ENCODE assay signal across 19 mouse cellular contexts in genomic region chr1:85929406-85929805, GRCm38 (mm10). TPM values are rescaled to one million over a fixed set of nuclear protein-coding genes. Genes with fewer than 3 reads are reported as not detected.
A peak's percentile ranks its signal among the peaks of the same experiment; 100 is the strongest.
DNase-seq lines count a peak whose midpoint lies in the region; ATAC-seq lines count a peak whose summit lies in the region.
"Had no signal": no experiment of that assay in that cellular context is flagged by ENCODE, and none has a peak within 500 bp of the region (broad histone marks: within the 10 kb centered on the region; RNA-seq: fewer than 3 reads in every experiment).

No protein-coding gene starts in this region.

- H3K36me3 ChIP-seq in kidney, embryonic 16.5 days (ENCODE audit: insufficient read depth, low read length): no peaks in the 10 kb centered on the region
- no peaks in the 10 kb centered on the region for H3K36me3 ChIP-seq in forebrain, embryonic 14.5 days (ENCODE audit: control insufficient read depth, insufficient read depth, low read length)
- no peaks in the 10 kb centered on the region for H3K36me3 ChIP-seq in midbrain, embryonic 14.5 days (ENCODE audit: control insufficient read depth, insufficient read depth, low read length)
- H3K36me3 ChIP-seq: heart, embryonic 10.5 days; limb, embryonic 15.5 days; neural tube, embryonic 12.5 days had no signal

- H3K4me2 ChIP-seq in kidney, embryonic 16.5 days (replicated peaks; ENCODE audit: low read depth, low read length): no peak overlapping the region
- no peak overlapping the region for H3K4me2 ChIP-seq in forebrain, embryonic 14.5 days (ENCODE audit: low read length)
- no peak overlapping the region for H3K4me2 ChIP-seq in midbrain, embryonic 14.5 days (ENCODE audit: low read length)
- H3K4me2 ChIP-seq: limb, embryonic 15.5 days; neural tube, embryonic 12.5 days had no signal

- peak overlapping the region; percentile 79; the same call in 1 of the 2 replicates for H3K27ac ChIP-seq in kidney, embryonic 16.5 days (ENCODE audit: low read length)
- H3K27ac ChIP-seq in forebrain, embryonic 14.5 days (ENCODE audit: low read depth, low read length): peak overlapping the region; percentile 89; the same call in 1 of the 2 replicates
- H3K27ac ChIP-seq in midbrain, embryonic 14.5 days (replicated peaks; ENCODE audit: low read depth, low read length): peak overlapping the region; percentile 88
- H3K27ac ChIP-seq: heart, embryonic 10.5 days; neural tube, embryonic 12.5 days had no signal

- peaks cover 32% of the 10 kb centered on the region for H3K4me1 ChIP-seq in kidney, embryonic 16.5 days (ENCODE audit: insufficient read depth, low read length)
- peaks cover 41% of the 10 kb centered on the region for H3K4me1 ChIP-seq in forebrain, embryonic 14.5 days (ENCODE audit: control insufficient read depth, insufficient read depth, low read length)
- peaks cover 48% of the 10 kb centered on the region for H3K4me1 ChIP-seq in midbrain, embryonic 14.5 days (ENCODE audit: control insufficient read depth, insufficient read depth, low read length)

- ATAC-seq in kidney, embryonic 16.5 days (ENCODE audit: low FRiP score, low TSS enrichment): no peak
- no peak for ATAC-seq in forebrain, embryonic 14.5 days
- ATAC-seq in midbrain, embryonic 14.5 days (ENCODE audit: low FRiP score, low TSS enrichment): no peak
- ATAC-seq: CD4-positive, CD25-positive, alpha-beta regulatory T cell, adult 4 months; intestine, embryonic 16.5 days; liver, postnatal 0 days had no signal

- WGBS in kidney, embryonic 16.5 days: 83% methylated on average over 6 of the region's 6 CpGs
- 87% methylated on average over 6 of the region's 6 CpGs for WGBS in forebrain, embryonic 14.5 days
- WGBS in midbrain, embryonic 14.5 days: 88% methylated on average over 6 of the region's 6 CpGs

- no peak for DNase-seq in kidney, postnatal 4 days
- peak; percentile 62 for DNase-seq in R1 (ENCODE audit: low read depth, low spot score)
- no peak for DNase-seq in forebrain, embryonic 14.5 days (ENCODE audit: low spot score)
- no peak for DNase-seq in midbrain, embryonic 14.5 days
- DNase-seq in cerebellum, adult 9-10 months: no peak
- DNase-seq in layer of hippocampus, adult 9-10 months (ENCODE audit: low spot score): no peak
- DNase-seq: gastrocnemius, postnatal 25 days; heart, postnatal 14 days; kidney, postnatal 36 days; liver, postnatal 0 days; right cerebral cortex, postnatal 4 days; thymus, adult 18-20 months had no signal

- H3K9ac ChIP-seq in kidney, embryonic 16.5 days (replicated peaks; ENCODE audit: low read length): no peak overlapping the region
- no peak overlapping the region for H3K9ac ChIP-seq in forebrain, embryonic 14.5 days (ENCODE audit: low read length)
- H3K9ac ChIP-seq in midbrain, embryonic 14.5 days (replicated peaks; ENCODE audit: low read length): no peak overlapping the region
- H3K9ac ChIP-seq: limb, embryonic 15.5 days; liver, postnatal 0 days; neural tube, embryonic 12.5 days had no signal

- H3K27me3 ChIP-seq in kidney, embryonic 16.5 days (ENCODE audit: insufficient read depth, low read length): no peaks in the 10 kb centered on the region
- H3K27me3 ChIP-seq in forebrain, embryonic 14.5 days (replicated peaks; ENCODE audit: control insufficient read depth, insufficient read depth, low read length): no peaks in the 10 kb centered on the region
- no peaks in the 10 kb centered on the region for H3K27me3 ChIP-seq in midbrain, embryonic 14.5 days (ENCODE audit: control insufficient read depth, insufficient read depth, low read length)
- H3K27me3 ChIP-seq: limb, embryonic 15.5 days; neural tube, embryonic 12.5 days had no signal

- H3K4me3 ChIP-seq in kidney, embryonic 16.5 days (ENCODE audit: low read length): no peak overlapping the region
- no peak overlapping the region for H3K4me3 ChIP-seq in forebrain, embryonic 14.5 days (ENCODE audit: low read depth, low read length)
- no peak overlapping the region for H3K4me3 ChIP-seq in midbrain, embryonic 14.5 days (replicated peaks; ENCODE audit: low read depth, low read length)
- H3K4me3 ChIP-seq: heart, embryonic 10.5 days; limb, embryonic 15.5 days; neural tube, embryonic 12.5 days had no signal

- no peaks in the 10 kb centered on the region for H3K9me3 ChIP-seq in kidney, embryonic 16.5 days (ENCODE audit: low read length)
- no peaks in the 10 kb centered on the region for H3K9me3 ChIP-seq in forebrain, embryonic 14.5 days (replicated peaks; ENCODE audit: control insufficient read depth, low read length)
- no peaks in the 10 kb centered on the region for H3K9me3 ChIP-seq in midbrain, embryonic 14.5 days (ENCODE audit: control insufficient read depth, low read length)
- H3K9me3 ChIP-seq: heart, embryonic 10.5 days; limb, embryonic 15.5 days; neural tube, embryonic 12.5 days had no signal

RNA-seq across cellular contexts. Expression of gene 4933407L21Rik, which starts 1.1 kb away (rescaled TPM):
- 1.6 TPM in 2 replicates for polyA plus RNA-seq in kidney, embryonic 16.5 days (2015; fragmentation: Nextera tagmentation; extraction: Ambion mirVana)
- polyA plus RNA-seq in forebrain, embryonic 14.5 days (2014; fragmentation: Nextera tagmentation; extraction: Ambion mirVana): 4.0 and 4.2 TPM in 2 replicates
- 6.9 and 7.5 TPM in 2 replicates for polyA plus RNA-seq in midbrain, embryonic 14.5 days (2014; fragmentation: Nextera tagmentation; extraction: Ambion mirVana)
- polyA plus RNA-seq: heart, embryonic 10.5 days had no signal

RNA-seq across cellular contexts. Expression of gene Gpr55, which starts 31.4 kb away (rescaled TPM):
- 0.14 TPM in 1 of 2 replicates, not detected in the other for polyA plus RNA-seq in kidney, embryonic 16.5 days (2015; fragmentation: Nextera tagmentation; extraction: Ambion mirVana)
- 0.05 TPM in 1 of 2 replicates, not detected in the other for polyA plus RNA-seq in forebrain, embryonic 14.5 days (2014; fragmentation: Nextera tagmentation; extraction: Ambion mirVana)
- 0.05 and 0.11 TPM in 2 replicates for polyA plus RNA-seq in midbrain, embryonic 14.5 days (2014; fragmentation: Nextera tagmentation; extraction: Ambion mirVana)
- polyA plus RNA-seq: embryonic facial prominence, embryonic 14.5 days; heart, embryonic 10.5 days had no signal

RNA-seq across cellular contexts. Expression of gene Itm2c, which starts 35.3 kb away (rescaled TPM):
- polyA plus RNA-seq in kidney, embryonic 16.5 days (2015; fragmentation: Nextera tagmentation; extraction: Ambion mirVana): 248 and 269 TPM in 2 replicates
- polyA plus RNA-seq in forebrain, embryonic 14.5 days (2014; fragmentation: Nextera tagmentation; extraction: Ambion mirVana): 149 and 157 TPM in 2 replicates
- 136 and 176 TPM in 2 replicates for polyA plus RNA-seq in midbrain, embryonic 14.5 days (2014; fragmentation: Nextera tagmentation; extraction: Ambion mirVana)
